Mouse (Mus musculus) urinary bladder, postnatal 14 days (tissue): ENCODE results near the gene Fam187b.
A peak's percentile ranks its signal among the peaks of the same experiment; 100 is the strongest.

Source experiments
- DNase-seq: peaks from one replicate; pipeline ENCODE4 v3.0.0; 2021; ENCODE audit warnings: low spot score

Fam187b gene

GRCm38 (mm10) chr7:30958109-30958865 lies 15.3 kb upstream of the Fam187b start:
- DNase-seq = no peak

GRCm38 (mm10) chr7:30958866-30959487 lies 14.6 kb upstream of the Fam187b start:
- no peak for DNase-seq

GRCm38 (mm10) chr7:30959786-30960349 lies 13.7 kb upstream of the Fam187b start:
- DNase-seq = no peak

- DNase-seq = no peak
Measured at GRCm38 (mm10) chr7:30962862-30963261, 10.7 kb upstream of the Fam187b start.

GRCm38 (mm10) chr7:30964366-30964765 lies 9.2 kb upstream of the Fam187b start:
- DNase-seq = no peak

GRCm38 (mm10) chr7:30965677-30966076 lies 7.9 kb upstream of the Fam187b start:
- no peak for DNase-seq

- no peak for DNase-seq
Measured at GRCm38 (mm10) chr7:30966657-30967056, 6.9 kb upstream of the Fam187b start.

- DNase-seq = no peak
Measured at GRCm38 (mm10) chr7:30968611-30969010, 5.0 kb upstream of the Fam187b start.

GRCm38 (mm10) chr7:30969174-30969573 lies 4.4 kb upstream of the Fam187b start:
- no peak for DNase-seq

- no peak for DNase-seq
Measured at GRCm38 (mm10) chr7:30971901-30972300, 1.7 kb upstream of the Fam187b start.

GRCm38 (mm10) chr7:30972426-30973250 lies 952 bp upstream of the Fam187b start:
- no peak for DNase-seq

GRCm38 (mm10) chr7:30973251-30973500 lies 414 bp upstream of the Fam187b start, which contains the start of gene Lsr:
Lsr (minus strand) TSS chr7:30973464.
- DNase-seq = no peak

- no peak for DNase-seq
Measured at GRCm38 (mm10) chr7:30981703-30982102, 8.1 kb downstream of the Fam187b start.

GRCm38 (mm10) chr7:30985357-30985756 lies 11.8 kb downstream of the Fam187b start:
- DNase-seq = no peak

- DNase-seq = no peak
Measured at GRCm38 (mm10) chr7:30988519-30989162, 15.1 kb downstream of the Fam187b start.

GRCm38 (mm10) chr7:30992148-30992547 lies 18.6 kb downstream of the Fam187b start:
- no peak for DNase-seq

- DNase-seq = no peak
Measured at GRCm38 (mm10) chr7:30993986-30994385, 20.4 kb downstream of the Fam187b start.

- no peak for DNase-seq
Measured at GRCm38 (mm10) chr7:30996491-30996890, 22.9 kb downstream of the Fam187b start.

- peak; percentile 57 for DNase-seq
Measured at GRCm38 (mm10) chr7:31000505-31001020, 27.0 kb downstream of the Fam187b start.

GRCm38 (mm10) chr7:31002650-31003049 lies 29.1 kb downstream of the Fam187b start:
- no peak for DNase-seq

GRCm38 (mm10) chr7:31007775-31008174 lies 34.2 kb downstream of the Fam187b start:
- no peak for DNase-seq

GRCm38 (mm10) chr7:31008175-31008574 lies 34.6 kb downstream of the Fam187b start:
- DNase-seq = no peak
